Mouse (Mus musculus) ovary, postnatal 10 days (tissue): ENCODE measurements around the gene Zfp870.
"Not testable (repeated sequence)": the region's sequence is repeated elsewhere in the genome, so short reads cannot be mapped to it uniquely, and the experiment has no call there.

Experiments used
- DNase-seq: peaks from one replicate; pipeline ENCODE4 v3.0.0; 2022; ENCODE audit warnings: low spot score

The Zfp870 gene

GRCm38 (mm10) chr17:32871483-32871882 lies 20.0 kb downstream of the Zfp870 start:
- DNase-seq, result no peak

- not testable (repeated sequence) for DNase-seq
These were observed 24.2 kb downstream of the Zfp870 start for GRCm38 (mm10) chr17:32867266-32867665.

GRCm38 (mm10) chr17:32856713-32857112 lies 34.7 kb downstream of the Zfp870 start:
- DNase-seq, result not testable (repeated sequence)

- DNase-seq, result no peak
These were observed 39.9 kb downstream of the Zfp870 start for GRCm38 (mm10) chr17:32851581-32851980.

- DNase-seq, result no peak
These were observed 50.1 kb downstream of the Zfp870 start for GRCm38 (mm10) chr17:32841388-32841787.

GRCm38 (mm10) chr17:32839083-32839802 lies 52.2 kb downstream of the Zfp870 start:
- DNase-seq, result no peak

- DNase-seq, result no peak
These were observed 61.0 kb downstream of the Zfp870 start for GRCm38 (mm10) chr17:32830418-32830782.

GRCm38 (mm10) chr17:32829540-32830417 lies 61.7 kb downstream of the Zfp870 start, which contains the start of gene Zfp799:
TSS of gene Zfp799 (minus strand) at chr17:32830261.
- DNase-seq, result peak; percentile 41
